Mouse (Mus musculus): Measurements from ENCODE around the gene Dnah6. TPM values are rescaled to one million over a fixed set of nuclear protein-coding genes. Genes with fewer than 3 reads are reported as not detected.

Gene Dnah6
- polyA plus RNA-seq (2015; fragmentation: Nextera tagmentation; extraction: Ambion mirVana): 0.23 and 0.32 TPM in 2 replicates

DNA sequence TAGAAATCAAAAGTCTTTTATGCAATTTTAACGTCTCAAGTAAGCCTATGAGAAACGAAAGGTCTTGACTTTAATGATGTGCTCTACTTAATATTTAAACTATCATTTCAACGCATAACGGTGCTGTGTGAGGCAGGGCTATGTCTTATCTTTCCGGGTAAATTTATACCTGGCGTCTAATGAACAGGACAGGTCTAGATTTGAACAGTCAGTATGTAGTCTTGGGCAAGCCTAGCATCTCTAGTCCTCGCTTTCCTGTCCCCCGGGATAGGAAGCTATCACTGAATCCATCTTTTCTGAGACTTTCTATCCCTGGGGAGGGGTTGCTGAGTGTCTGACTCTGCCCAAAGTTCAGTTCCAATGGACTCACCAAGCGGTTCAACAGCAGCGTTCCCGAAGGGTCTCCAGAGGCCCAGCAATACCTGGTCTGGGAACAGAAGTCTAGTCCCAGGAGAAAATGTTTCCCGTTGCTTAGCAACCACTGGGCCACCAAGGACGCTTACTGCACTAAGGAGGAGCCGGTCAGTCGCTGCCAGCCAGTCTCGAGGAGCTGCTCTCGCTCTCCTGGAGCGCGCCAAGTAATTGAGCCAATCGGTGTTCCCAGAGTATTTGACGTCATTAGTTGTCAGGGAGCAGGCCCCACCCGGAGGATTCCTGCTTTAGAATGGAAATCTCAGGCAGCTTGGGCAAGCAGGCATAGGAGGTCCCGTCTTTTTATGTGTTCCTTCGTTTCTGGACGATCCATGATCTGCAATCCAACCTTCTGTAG is at the start of gene Dnah6:
Dnah6 (minus strand) TSS at position 463 of the 769 bp plus-strand sequence.

DNA sequence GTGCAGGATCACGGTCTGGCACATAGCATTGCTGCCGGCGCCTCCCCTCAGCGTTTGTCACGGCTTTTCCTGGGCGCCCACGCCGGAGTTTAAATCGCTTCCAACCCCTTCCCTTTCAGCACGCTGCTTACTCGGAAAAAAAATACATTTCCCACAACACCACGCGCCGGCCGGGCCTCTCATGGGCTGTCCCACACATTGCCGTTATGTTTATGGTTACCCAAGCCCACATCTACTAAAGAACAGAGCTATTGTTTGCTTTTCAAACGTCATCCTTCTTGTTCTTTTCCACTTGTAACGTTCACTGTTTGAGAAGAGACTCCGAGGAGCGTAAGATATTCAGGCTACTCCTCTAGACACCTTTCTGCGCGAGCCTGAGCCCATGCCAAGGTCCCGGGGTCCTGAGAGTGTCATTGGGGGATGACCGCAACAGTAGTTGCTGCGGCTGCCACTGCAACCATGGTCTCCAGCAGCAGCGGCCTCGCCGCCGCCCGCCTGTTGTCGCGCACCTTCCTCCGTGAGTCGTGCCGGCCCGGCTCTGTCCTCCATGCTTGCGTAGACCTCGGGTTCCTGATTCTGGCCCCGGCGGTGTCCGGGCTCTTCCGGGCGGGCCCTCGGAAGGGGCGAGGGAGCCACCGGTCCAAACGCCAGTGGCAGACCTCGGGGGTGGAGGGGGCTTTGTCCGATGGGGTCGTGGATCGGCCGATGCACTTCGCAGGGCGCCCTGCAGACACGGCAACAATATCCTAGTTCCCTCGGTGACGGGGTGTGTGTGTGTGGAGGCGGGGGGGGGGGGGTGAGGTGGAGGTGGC is 27.0 kb upstream of the Dnah6 start, which contains the start of gene Suclg1:
Suclg1 (plus strand) TSS at position 146 of the 812 bp plus-strand sequence.

Other genes with a start within 250 kb of the Dnah6 start
- gene Suclg1, start 26.7 kb upstream of the Dnah6 start, polyA plus RNA-seq (2015; fragmentation: Nextera tagmentation; extraction: Ambion mirVana): 149 and 165 TPM in 2 replicates
- not detected in 2 replicates for gene 4931417E11Rik, start 248.0 kb upstream of the Dnah6 start, polyA plus RNA-seq (2015; fragmentation: Nextera tagmentation; extraction: Ambion mirVana)

Measured in neural tube, postnatal 0 days (tissue).